Mouse (Mus musculus): ENCODE measurements around the gene Bfsp1. TPM values are rescaled to one million over a fixed set of nuclear protein-coding genes. Genes with fewer than 3 reads are reported as not detected.

Bfsp1 gene
- not detected for polyA plus RNA-seq (2017; shearing (Covaris generic))

GRCm38 (mm10) chr2:143862484-143863231 lies at the start of gene Bfsp1:
Gene Bfsp1 (minus strand): TSS chr2:143863173.

Other genes with a start within 250 kb of the Bfsp1 start
- gene Dstn, start 52.1 kb upstream of the Bfsp1 start, polyA plus RNA-seq (2017; shearing (Covaris generic)): 25.4 TPM
- gene Rrbp1, start 148.1 kb upstream of the Bfsp1 start, polyA plus RNA-seq (2017; shearing (Covaris generic)): 23.4 TPM
- not detected for gene Banf2, start 169.9 kb upstream of the Bfsp1 start, polyA plus RNA-seq (2017; shearing (Covaris generic))

Data from CD4-positive, CD25-positive, alpha-beta regulatory T cell (primary cell).